26 mouse cellular contexts compared by ENCODE assay signal in the genomic region with DNA sequence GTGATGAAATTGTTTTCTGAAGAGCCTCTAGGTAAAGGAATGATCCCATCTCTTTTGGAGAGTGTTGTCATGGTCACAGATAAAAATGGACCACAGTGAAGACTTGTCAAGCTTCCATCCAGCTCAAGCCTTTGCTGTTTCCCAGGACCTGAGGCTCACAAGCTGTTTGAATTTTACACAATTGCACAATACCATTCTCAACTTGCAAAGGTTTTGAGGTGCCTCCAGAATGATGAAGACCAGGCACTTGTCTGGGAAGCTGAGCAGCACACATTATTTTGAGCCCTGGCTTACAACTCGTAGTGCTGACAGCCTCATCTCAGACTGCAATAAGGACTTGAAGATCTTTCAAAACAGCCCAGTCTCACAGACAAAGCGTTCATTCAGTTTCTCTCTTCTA.
"Had no signal": no experiment of that assay in that cellular context is flagged by ENCODE, and none has a peak within 500 bp of the region (broad histone marks: within the 10 kb centered on the region; RNA-seq: fewer than 3 reads in every experiment).

No protein-coding gene starts in this region.

- H3K9me3 ChIP-seq: heart, embryonic 10.5 days; hindbrain, embryonic 10.5 days; hindbrain, embryonic 12.5 days; intestine, embryonic 15.5 days; limb, embryonic 10.5 days; limb, embryonic 12.5 days; liver, embryonic 13.5 days; liver, embryonic 15.5 days had no signal

- ATAC-seq: hindbrain, embryonic 16.5 days; inflammation-experienced regulatory T-cells, adult 6 months; intestine, embryonic 15.5 days; intestine, postnatal 0 days had no signal

- H3K9ac ChIP-seq: hindbrain, embryonic 12.5 days; hindbrain, embryonic 14.5 days; intestine, embryonic 15.5 days; limb, embryonic 12.5 days; liver, embryonic 13.5 days; liver, embryonic 15.5 days had no signal

- H3K27ac ChIP-seq: gastrocnemius, adult 2 months; heart, embryonic 10.5 days; hindbrain, embryonic 10.5 days; hindbrain, embryonic 12.5 days; hindbrain, embryonic 14.5 days; intestine, embryonic 15.5 days; layer of hippocampus, adult 2 months; left cerebral cortex, adult 2 months; limb, embryonic 10.5 days; limb, embryonic 12.5 days; liver, embryonic 13.5 days; liver, embryonic 15.5 days had no signal

- H3K27me3 ChIP-seq: hindbrain, embryonic 12.5 days; intestine, embryonic 15.5 days; limb, embryonic 12.5 days; liver, embryonic 13.5 days; liver, embryonic 15.5 days had no signal

- H3K4me3 ChIP-seq: gastrocnemius, adult 2 months; heart, embryonic 10.5 days; hindbrain, embryonic 10.5 days; hindbrain, embryonic 12.5 days; intestine, embryonic 15.5 days; layer of hippocampus, adult 2 months; left cerebral cortex, adult 2 months; limb, embryonic 10.5 days; limb, embryonic 12.5 days; liver, embryonic 13.5 days; liver, embryonic 15.5 days had no signal

- H3K4me2 ChIP-seq: hindbrain, embryonic 12.5 days; hindbrain, embryonic 14.5 days; intestine, embryonic 15.5 days; limb, embryonic 12.5 days; liver, embryonic 11.5 days; liver, embryonic 13.5 days; liver, embryonic 15.5 days had no signal

- H3K36me3 ChIP-seq: heart, embryonic 10.5 days; hindbrain, embryonic 10.5 days; hindbrain, embryonic 12.5 days; intestine, embryonic 15.5 days; limb, embryonic 10.5 days; limb, embryonic 12.5 days; liver, embryonic 13.5 days; liver, embryonic 15.5 days had no signal

- H3K4me1 ChIP-seq: heart, embryonic 10.5 days; hindbrain, embryonic 10.5 days; hindbrain, embryonic 12.5 days; intestine, embryonic 15.5 days; limb, embryonic 10.5 days; limb, embryonic 12.5 days; liver, embryonic 13.5 days; liver, embryonic 15.5 days had no signal

- DNase-seq: gastrocnemius, adult 2 months; gastrocnemius, postnatal 10 days; gastrocnemius, postnatal 25 days; heart, postnatal 10 days; heart, postnatal 4 days; kidney, adult 18-20 months; kidney, adult 8-10 months; kidney, postnatal 10 days; kidney, postnatal 25 days; kidney, postnatal 4 days; liver; liver, embryonic 13.5 days had no signal
